Mouse (Mus musculus) erythroid progenitor cell, adult 5-6 weeks (primary cell): ENCODE data around the gene Eif5b. TPM values are rescaled to one million over a fixed set of nuclear protein-coding genes. Genes with fewer than 3 reads are reported as not detected.
"Not testable (repeated sequence)": the region's sequence is repeated elsewhere in the genome, so short reads cannot be mapped to it uniquely, and the experiment has no call there.

ENCODE experiments used
- ATAC-seq: replicated peaks from 2 replicates; pipeline ENCODE4 v1.8.0; 2016; ENCODE audit warnings: moderate number of reproducible peaks, mild to moderate bottlenecking, moderate TSS enrichment, inconsistent platforms; ENCODE audit not compliant: poor library complexity, low FRiP score, severe bottlenecking
- total RNA-seq, 2 experiments: library from RNA; stranded (forward) in 1 of 2; stranded (reverse) in 1 of 2; fragments of 150-400 nt in 1 of 2; fragments of 186-747, 209-891 nt in 1 of 2; gene quantifications; 2 replicates each; pipeline versions ENCODE4 v1.2.3 to v1.2.4; 2015 to 2017; ENCODE audit warnings: low replicate concordance in 2 of 2

Eif5b gene
- total RNA-seq, 2 experiments from 2014 or later = 12.9 to 14.7 TPM

DNA sequence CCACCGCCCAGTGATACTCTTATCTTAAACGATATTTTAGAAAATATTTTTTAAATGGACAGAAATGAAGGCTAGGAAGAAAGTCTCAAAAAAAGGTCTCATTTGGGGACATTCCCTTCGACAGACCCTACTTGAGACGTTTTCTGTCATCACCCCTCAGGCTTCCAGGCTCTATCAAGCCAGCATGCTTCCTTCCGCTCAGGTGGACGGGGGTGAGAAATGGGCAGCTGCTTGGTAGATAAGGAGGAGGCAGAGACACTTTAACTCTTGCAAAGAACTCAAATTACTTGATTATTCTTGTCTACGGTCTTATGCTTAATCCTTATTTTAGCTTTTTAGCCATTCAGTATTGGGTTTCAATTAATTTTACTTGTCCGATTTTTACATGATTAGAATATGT lies 3.0 kb downstream of the Eif5b start:
- ATAC-seq = no peak

- ATAC-seq = no peak
Measured at GRCm38 (mm10) chr1:38001956-38002355, 4.1 kb downstream of the Eif5b start.

GRCm38 (mm10) chr1:38003046-38003445 lies 5.2 kb downstream of the Eif5b start:
- ATAC-seq = no peak

DNA sequence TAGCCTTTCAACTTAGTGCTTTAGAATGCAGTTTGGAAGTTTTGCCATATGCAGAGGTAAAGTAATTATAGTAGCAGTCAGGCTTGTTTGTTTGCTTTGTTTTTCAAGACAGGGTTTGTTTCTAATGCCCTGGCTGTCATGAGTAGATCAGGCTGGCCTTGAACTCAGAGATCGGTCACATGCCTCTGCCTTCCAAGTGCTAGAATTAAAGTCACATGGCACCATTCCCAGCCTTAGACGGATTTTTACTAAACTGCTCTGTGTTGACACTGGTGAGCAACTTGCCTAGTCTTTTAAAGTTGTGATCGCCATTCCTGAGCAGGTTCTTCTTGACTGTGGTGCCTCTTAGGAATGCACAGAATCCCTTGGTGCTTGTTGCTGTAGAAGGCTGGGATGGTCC lies 8.9 kb downstream of the Eif5b start:
- no peak for ATAC-seq

GRCm38 (mm10) chr1:38011647-38012046 lies 13.8 kb downstream of the Eif5b start:
- peak; percentile 94 for ATAC-seq

DNA sequence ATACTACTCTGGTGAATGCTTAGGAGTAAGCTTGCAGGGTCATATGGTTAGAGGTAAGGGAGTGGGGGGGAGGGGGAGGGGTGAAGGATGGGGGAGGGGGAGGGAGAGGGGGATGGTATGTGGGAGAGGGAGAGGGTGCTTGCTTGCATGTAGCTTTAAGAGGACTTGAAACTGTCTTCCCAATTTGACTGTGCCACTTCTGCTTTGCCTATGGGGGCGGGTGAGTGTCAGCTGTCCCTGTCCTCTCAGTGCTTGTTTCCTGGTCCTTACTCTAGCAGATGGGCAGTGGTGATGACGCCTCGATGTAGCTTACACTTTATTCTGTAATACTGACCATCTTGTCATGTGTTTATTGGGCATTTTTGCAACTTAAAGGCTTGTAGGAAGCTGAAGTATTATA lies 14.3 kb downstream of the Eif5b start:
- no peak for ATAC-seq

GRCm38 (mm10) chr1:38012509-38012908 lies 14.7 kb downstream of the Eif5b start:
- ATAC-seq = 0 out of 2 replicates have a peak, but pooled peaks have one; percentile 41

DNA sequence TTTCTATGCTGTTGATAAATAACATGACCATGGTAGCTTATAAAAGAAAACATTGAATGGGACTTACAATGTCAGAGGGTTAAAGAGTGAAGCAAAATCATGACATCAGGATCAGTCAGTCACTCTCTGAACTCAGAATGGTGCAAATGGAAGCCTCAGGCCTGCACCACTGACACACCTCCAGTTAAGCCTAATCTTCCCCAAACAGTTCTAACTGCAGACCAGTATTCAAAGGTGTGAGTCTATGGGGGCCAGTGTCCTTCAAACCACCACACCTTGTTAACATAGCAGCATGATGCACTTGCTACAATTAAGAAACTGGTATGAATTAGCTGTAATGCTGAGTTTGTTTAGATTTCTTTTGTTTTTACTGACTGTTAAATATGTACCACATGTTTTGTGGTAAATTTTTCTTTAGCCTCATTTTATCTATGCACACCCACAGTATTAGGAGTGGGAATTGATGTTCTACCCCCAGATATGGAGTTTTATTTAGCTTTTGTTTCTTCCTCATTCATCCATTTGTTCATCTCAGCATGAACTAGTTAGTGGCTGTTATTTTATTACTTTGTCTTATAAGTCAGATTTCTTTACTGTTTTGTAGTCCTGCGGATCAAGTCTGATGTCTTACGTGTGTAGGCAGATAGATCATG lies 16.9 kb downstream of the Eif5b start:
- ATAC-seq = no peak

DNA sequence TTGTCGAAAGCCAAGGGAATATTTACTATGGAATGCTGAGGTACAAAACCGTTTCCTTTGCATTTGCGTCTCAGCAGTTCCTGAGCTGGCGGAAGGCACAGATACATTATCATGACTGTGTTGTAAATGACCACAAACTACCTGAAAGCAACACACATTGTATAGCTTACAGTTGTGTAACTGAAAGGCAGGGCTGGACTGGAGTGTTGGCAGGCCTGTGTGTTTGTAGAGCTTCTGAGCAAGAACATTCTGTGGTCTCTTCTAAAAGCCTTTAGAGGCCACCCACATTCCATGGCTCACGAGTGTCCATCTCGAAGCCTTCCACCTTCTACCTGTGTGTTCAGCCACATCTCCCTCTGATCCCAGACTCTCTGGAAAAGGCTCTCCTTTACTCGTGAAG lies 29.5 kb downstream of the Eif5b start:
- no peak for ATAC-seq

DNA sequence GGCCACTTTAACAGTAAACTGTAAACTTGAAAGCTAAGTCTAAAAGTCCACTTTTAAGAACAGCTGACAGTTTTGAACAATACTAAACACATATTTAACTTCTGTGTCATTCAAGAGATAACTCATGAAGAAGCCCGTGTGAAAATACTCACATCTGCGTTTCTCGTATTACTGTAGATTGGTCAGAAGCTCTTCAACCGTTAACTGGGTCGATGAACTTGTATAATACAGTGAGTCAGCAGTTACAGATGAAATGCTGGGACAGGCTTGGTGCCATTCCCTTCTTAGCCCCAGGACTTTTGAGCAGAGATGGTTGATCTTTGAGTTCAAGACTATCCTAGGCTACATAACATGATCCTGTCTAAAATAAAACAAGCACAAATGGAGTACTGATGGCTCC lies 33.6 kb downstream of the Eif5b start:
- ATAC-seq = no peak

GRCm38 (mm10) chr1:38035521-38035920 lies 37.7 kb downstream of the Eif5b start:
- no peak for ATAC-seq

DNA sequence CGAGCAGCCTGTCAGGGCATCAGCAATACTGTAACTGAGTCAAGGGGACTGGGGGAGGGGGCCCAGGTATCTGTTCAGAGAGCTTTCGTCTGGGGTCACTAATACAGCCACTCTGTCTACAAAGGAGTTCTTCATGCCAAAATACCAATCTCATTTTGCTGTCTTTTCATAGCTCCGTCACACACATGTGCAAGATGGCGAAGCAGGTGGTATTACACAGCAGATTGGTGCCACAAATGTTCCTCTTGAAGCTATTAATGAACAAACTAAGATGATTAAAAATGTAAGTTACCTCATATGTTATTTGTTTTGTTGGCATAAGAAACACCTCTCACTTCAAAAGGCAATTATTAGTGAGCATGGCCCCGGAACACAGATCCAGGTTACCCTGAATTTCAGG lies 39.6 kb downstream of the Eif5b start:
- ATAC-seq = no peak

- no peak for ATAC-seq
Measured at GRCm38 (mm10) chr1:38038898-38039297, 41.1 kb downstream of the Eif5b start.

DNA sequence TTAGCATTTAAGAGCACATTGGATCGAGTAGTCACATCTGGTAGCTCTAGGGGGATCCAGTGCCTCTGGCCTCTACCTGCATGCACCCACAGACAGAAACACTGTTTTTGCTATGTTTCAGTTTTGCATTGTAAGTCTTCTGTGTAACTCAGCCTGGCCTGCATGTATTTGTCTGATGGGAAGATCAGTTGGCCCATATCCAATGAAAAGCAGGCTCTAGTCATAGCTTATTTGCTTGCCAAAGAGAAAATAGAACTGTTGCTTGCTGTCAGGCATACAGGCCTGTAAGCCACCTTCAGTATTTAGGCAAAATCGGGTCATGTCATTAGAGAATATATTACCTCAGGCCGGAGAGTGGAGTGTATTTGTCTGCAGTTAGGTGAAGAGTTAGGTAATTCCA lies 50.3 kb downstream of the Eif5b start:
- no peak for ATAC-seq

- no peak for ATAC-seq
Measured at GRCm38 (mm10) chr1:38049562-38049961, 51.8 kb downstream of the Eif5b start.

DNA sequence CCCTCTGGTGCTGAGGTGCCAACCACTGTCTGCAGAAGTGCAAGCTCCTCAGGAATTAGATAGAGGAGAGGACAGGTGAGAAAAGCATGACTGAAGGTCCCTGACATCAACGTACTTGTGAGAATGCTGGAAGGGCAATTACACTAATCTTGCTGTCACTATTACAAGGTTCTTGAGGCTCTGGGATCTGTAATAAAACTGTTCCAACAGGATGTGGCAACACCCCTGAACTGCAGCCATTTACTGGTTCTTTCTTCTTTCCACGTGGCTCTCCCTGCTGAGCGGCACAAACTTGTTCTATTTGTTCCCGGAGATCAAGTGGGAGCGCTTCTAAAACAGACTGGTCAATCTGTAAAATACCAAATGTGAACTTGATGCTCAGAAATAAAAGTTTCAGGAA lies 57.4 kb downstream of the Eif5b start:
- no peak for ATAC-seq

DNA sequence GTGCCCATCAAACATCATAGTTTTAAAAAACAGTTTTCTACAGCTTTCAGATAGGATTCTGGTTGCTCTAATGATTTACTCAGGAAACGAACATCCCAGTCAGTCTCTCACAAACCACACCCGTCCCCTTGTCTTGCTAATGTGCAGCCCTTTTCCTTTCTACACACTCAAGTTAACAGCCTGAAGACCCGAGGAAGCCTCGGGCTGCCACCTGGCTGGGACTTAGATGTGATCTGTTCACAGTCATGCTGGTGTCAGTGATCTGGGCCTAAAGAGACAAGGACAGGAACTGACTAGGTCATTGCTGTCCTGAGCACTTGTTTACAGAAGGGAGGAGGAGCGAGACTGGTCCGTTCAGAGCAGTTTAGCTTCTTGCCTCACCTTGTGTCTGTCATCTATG lies 60.6 kb downstream of the Eif5b start:
- no peak for ATAC-seq

DNA sequence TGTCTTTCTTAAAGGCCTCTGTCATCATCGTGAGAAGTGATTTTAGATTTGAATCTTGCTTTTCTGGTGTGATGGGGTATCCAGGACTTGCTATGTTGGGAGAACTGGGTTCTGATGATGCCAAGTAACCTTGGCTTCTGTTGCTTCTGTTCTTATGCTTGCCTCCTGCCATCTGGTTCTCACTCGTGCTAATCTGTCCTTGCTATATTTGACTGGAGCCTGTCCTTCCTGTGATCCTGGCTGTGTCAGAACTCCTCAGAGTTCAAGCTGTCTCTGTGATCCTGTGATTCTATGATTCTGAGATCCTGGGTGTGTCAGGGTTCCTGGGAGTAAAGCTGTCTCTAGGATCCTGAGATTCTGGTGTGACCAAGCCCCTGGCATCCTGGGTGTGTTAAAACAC lies 64.3 kb downstream of the Eif5b start:
- not testable (repeated sequence) for ATAC-seq

GRCm38 (mm10) chr1:38067276-38067675 lies 69.5 kb downstream of the Eif5b start:
- no peak for ATAC-seq

- no peak for ATAC-seq
Measured at GRCm38 (mm10) chr1:38071326-38071725, 73.5 kb downstream of the Eif5b start.

GRCm38 (mm10) chr1:38081316-38081715 lies 83.5 kb downstream of the Eif5b start:
- no peak for ATAC-seq

- no peak for ATAC-seq
Measured at GRCm38 (mm10) chr1:38103214-38103613, 105.4 kb downstream of the Eif5b start.
